Mouse (Mus musculus): ENCODE data around the gene P4ha3. TPM values are rescaled to one million over a fixed set of nuclear protein-coding genes. Genes with fewer than 3 reads are reported as not detected.

The P4ha3 gene
- polyA plus RNA-seq, 1 experiment: 0.42 TPM

GRCm38 (mm10) chr7:100301390-100301789 lies 16.1 kb downstream of the P4ha3 start:
- 54% methylated on average over 3 of the region's 3 CpGs for WGBS
- DNase-seq (ENCODE audit: low read depth, low spot score): no peak

DNA sequence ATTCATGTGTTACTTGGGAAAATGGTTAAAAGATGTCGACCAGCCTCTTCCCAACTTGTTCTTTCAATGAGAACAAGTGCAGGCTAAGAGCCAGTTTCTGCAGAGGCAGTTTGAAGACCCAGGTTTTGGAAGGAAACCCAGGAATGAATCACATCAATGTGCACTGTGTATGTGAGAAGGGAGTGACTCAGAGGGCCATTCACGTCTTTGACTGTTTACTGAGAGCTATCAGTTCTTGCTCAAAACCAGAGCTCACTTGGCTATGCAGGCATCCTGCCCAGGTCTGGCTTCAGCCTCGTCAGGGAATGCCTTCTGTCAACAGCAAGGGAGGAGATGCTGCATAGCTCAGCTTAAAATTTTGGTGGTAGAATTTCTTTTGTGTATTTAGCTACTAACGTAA lies 17.0 kb downstream of the P4ha3 start:
- no peak for DNase-seq (ENCODE audit: low read depth, low spot score)
- WGBS: 27% methylated on average over 4 of the region's 4 CpGs

DNA sequence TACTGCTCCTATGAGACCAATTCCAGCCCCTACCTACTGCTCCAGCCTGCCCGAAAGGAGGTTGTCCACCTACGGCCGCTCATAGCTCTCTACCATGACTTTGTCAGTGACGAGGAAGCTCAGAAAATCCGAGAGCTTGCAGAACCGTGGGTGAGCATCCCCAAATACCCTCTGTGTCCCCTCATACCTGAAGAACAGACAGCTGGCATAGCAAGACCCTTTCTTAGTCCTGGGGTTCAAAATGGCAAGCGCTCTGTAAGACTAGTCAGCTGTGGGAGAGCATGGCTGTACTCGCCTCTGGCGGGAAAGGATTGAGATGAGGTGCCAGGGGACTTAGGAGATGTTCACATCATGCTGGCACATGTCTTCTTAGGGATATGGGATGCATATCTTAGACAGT lies 20.6 kb downstream of the P4ha3 start:
- no peak for DNase-seq (ENCODE audit: low read depth, low spot score)

GRCm38 (mm10) chr7:100307872-100308653 lies 22.7 kb downstream of the P4ha3 start:
- no peak for DNase-seq (ENCODE audit: low read depth, low spot score)
- 79% methylated on average over 6 of the region's 6 CpGs for WGBS

More for the DNA sequence above, 20.6 kb downstream of the P4ha3 start:
- 93% methylated on average over 9 of the region's 9 CpGs for WGBS

DNA sequence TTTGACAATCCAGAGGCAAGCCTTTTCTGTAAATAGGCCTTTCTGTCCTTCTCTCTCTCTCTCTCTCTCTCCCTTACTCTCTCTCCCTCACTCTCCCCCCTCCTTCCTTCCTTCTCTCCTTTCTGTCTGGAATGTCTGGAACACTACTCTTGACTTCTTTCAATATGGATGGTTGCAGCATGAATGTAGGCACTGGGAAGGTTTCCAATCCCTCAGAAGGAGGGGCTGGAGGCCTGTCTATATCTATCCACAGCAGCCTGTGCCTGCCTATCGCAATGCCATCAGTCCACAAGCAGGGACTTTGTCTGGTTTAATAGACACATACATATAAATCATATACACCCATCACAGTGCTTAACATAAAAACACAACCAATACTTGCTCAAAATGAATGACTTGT lies 23.9 kb downstream of the P4ha3 start:
- no peak for DNase-seq (ENCODE audit: low read depth, low spot score)
- 64% methylated on average over 1 of the region's 1 CpGs for WGBS

- WGBS: 67% methylated on average over 6 of the region's 6 CpGs
- no peak for DNase-seq (ENCODE audit: low read depth, low spot score)
Observed at GRCm38 (mm10) chr7:100309679-100310078, 24.4 kb downstream of the P4ha3 start.

- no peak for DNase-seq (ENCODE audit: low read depth, low spot score)
- 85% methylated on average over 12 of the region's 12 CpGs for WGBS
Observed at GRCm38 (mm10) chr7:100310290-100310689, 25.0 kb downstream of the P4ha3 start.

GRCm38 (mm10) chr7:100312716-100313115 lies 27.4 kb downstream of the P4ha3 start:
- no peak for DNase-seq (ENCODE audit: low read depth, low spot score)
- 85% methylated on average over 4 of the region's 4 CpGs for WGBS

- no peak for DNase-seq (ENCODE audit: low read depth, low spot score)
- 95% methylated on average over 8 of the region's 8 CpGs for WGBS
Observed at GRCm38 (mm10) chr7:100316924-100317323, 31.6 kb downstream of the P4ha3 start.

DNA sequence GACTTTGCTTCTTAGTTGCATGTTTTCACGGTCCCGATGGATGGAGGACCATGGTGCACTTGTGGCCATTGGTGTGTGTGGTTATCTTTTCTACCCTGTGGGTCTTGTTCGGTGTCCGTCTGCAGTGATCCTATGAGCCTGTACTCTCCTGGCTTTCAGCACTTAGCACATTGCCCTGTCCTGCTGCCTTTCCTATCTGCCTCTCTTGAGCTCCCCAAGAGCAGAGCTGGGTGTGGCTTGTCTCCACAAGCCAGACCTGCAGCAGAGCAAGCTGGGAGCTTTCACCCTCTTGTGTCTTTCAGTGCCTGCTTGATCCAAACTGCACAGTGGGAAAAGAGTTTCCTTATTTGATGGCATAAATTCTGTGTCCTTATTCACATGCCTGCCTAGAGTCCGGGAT lies 32.2 kb downstream of the P4ha3 start:
- no peak for DNase-seq (ENCODE audit: low read depth, low spot score)
- WGBS: 94% methylated on average over 5 of the region's 5 CpGs

GRCm38 (mm10) chr7:100323721-100324120 lies 38.4 kb downstream of the P4ha3 start:
- no peak for DNase-seq (ENCODE audit: low read depth, low spot score)
- 41% methylated on average over 3 of the region's 3 CpGs for WGBS

- WGBS: 71% methylated on average over 6 of the region's 6 CpGs
- no peak for DNase-seq (ENCODE audit: low read depth, low spot score)
Observed at GRCm38 (mm10) chr7:100325482-100325881, 40.2 kb downstream of the P4ha3 start.

- WGBS: 88% methylated on average over 7 of the region's 7 CpGs
- DNase-seq (ENCODE audit: low read depth, low spot score): no peak
Observed at GRCm38 (mm10) chr7:100327514-100327913, 42.2 kb downstream of the P4ha3 start.

GRCm38 (mm10) chr7:100328636-100329035 lies 43.3 kb downstream of the P4ha3 start:
- DNase-seq (ENCODE audit: low read depth, low spot score): no peak
- WGBS: 88% methylated on average over 4 of the region's 4 CpGs

GRCm38 (mm10) chr7:100331269-100331668 lies 45.9 kb downstream of the P4ha3 start:
- no peak for DNase-seq (ENCODE audit: low read depth, low spot score)
- 97% methylated on average over 3 of the region's 3 CpGs for WGBS

DNA sequence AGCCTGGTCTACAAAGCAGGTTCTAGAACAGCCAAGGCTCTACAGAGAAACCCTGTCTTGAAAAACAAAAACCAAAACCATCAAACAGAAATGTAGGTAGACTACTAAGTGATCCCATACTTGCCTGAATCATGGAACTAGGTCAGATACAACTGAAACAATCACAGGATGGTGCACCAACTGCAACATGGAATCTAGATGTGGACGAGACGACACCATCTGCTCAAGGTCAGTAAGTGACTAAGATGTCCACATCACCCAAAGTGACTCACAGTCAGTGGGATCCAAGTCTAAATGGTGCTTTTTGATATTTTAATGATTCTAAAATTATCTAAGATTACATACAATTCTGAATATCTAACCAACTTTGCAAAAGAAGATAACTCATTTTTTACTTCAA lies 50.6 kb downstream of the P4ha3 start:
- no peak for DNase-seq (ENCODE audit: low read depth, low spot score)
- 92% methylated on average over 2 of the region's 2 CpGs for WGBS

DNA sequence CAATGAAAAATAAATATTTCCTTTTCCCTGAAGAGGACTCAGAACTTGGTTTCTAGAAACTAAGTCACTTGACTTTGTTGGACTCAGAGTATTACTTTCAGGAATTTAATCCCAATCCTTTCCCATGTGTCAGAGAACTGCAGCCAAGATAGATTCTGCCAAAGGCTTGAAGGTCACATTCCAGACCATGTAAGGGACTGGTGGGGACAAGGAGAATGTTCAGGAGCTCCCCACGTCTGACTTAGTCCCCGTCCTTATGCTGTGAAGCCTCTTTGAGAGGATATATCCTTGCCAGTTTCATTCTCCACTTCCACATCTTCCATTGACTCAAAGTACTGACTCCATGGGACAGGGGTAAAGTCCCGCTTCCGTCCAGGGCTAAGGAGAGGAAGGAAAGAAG lies 69.7 kb downstream of the P4ha3 start:
- DNase-seq (ENCODE audit: low read depth, low spot score): no peak

DNA sequence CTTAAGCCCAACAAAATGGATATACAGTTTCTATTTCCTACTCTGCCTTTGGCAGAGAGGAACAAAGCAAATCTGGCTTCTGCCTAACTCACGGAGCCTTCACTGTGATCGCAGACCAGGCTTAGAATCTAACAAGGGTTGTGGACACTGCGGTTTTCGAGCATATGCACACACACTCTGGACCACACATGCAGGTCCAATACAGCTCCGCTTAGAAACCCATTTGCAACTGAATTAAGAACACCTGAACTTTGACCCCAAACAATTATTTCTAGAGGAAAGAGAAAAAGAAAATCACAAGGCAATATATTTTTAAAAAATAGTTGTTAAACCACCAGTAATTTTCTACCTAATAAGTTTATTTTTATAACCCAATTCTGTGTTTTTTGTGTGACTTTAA lies 71.0 kb downstream of the P4ha3 start:
- 32% methylated on average over 5 of the region's 5 CpGs for WGBS
- DNase-seq (ENCODE audit: low read depth, low spot score): no peak

More for the DNA sequence above, 69.7 kb downstream of the P4ha3 start:
- 81% methylated on average over 4 of the region's 4 CpGs for WGBS

DNA sequence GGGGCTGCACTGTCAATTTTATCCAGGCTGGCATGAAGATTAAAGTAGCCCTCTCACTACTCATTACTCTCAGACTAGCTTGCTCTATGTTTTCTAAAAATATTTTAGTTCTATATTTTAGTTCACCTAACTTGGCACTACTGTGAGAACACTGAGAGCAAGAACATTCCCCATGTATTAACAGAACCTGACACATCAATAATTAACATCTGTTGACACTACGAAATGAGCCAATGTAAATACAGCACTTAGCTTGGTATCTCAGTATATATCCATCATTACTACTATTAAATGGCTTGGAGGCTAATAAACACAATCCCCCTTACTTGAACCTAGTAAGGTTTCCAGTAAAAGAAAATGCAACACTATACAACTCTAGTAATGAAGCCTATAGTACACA lies 71.4 kb downstream of the P4ha3 start:
- no peak for DNase-seq (ENCODE audit: low read depth, low spot score)
- 58% methylated on average over 1 of the region's 1 CpGs for WGBS

- DNase-seq (ENCODE audit: low read depth, low spot score): no peak
Observed at GRCm38 (mm10) chr7:100357856-100358255, 72.5 kb downstream of the P4ha3 start.

GRCm38 (mm10) chr7:100363162-100363561 lies 77.8 kb downstream of the P4ha3 start:
- no peak for DNase-seq (ENCODE audit: low read depth, low spot score)
- 93% methylated on average over 2 of the region's 2 CpGs for WGBS

GRCm38 (mm10) chr7:100364888-100365287 lies 79.6 kb downstream of the P4ha3 start:
- WGBS: 53% methylated on average over 6 of the region's 6 CpGs
- no peak for DNase-seq (ENCODE audit: low read depth, low spot score)

Measured in large intestine, adult 2 months (tissue).